Mouse (Mus musculus) heart, postnatal 0 days (tissue): Measurements from ENCODE around the gene Fam221b. TPM values are rescaled to one million over a fixed set of nuclear protein-coding genes. Genes with fewer than 3 reads are reported as not detected.

ENCODE experiments used
- ATAC-seq: fragments of 200-750 bp; cut with Nextera tagmentation; 2 replicates; pipeline ENCODE4 v1.8.0; 2017; ENCODE audit warnings: low read depth, moderate number of reproducible peaks, moderate library complexity; ENCODE audit not compliant: insufficient read depth
- DNase-seq: peaks from one replicate; pipeline ENCODE4 v3.0.0-alpha.2; 2016; ENCODE audit warnings: low spot score
- H3K27ac ChIP-seq: fragments of 300-500 bp; sonication (generic); 2 replicates; pipeline ENCODE4 v1.5.1; 2014; ENCODE audit warnings: low read depth, mild to moderate bottlenecking
- H3K27me3 ChIP-seq: fragments of 300-500 bp; sonication (generic); 2 replicates; pipeline ENCODE4 v1.6.1; 2014; ENCODE audit warnings: low read length, mixed read lengths; ENCODE audit not compliant: control insufficient read depth, insufficient read depth
- H3K36me3 ChIP-seq: fragments of 300-500 bp; sonication (generic); replicated peaks from 2 replicates; pipeline ENCODE4 v1.6.1; 2014; ENCODE audit warnings: low read length, mixed read lengths; ENCODE audit not compliant: control insufficient read depth, insufficient read depth
- H3K4me1 ChIP-seq: fragments of 300-500 bp; sonication (generic); 2 replicates; pipeline ENCODE4 v1.6.1; 2014; ENCODE audit warnings: antibody characterized with exemption; ENCODE audit not compliant: control insufficient read depth, insufficient read depth
- H3K4me2 ChIP-seq: fragments of 300-500 bp; sonication (generic); 2 replicates; pipeline ENCODE4 v1.6.1; 2014; ENCODE audit warnings: low read depth, mild to moderate bottlenecking, low read length, moderate library complexity
- H3K4me3 ChIP-seq: fragments of 300-500 bp; sonication (generic); 2 replicates; pipeline ENCODE4 v1.5.1; 2014; ENCODE audit warnings: low read depth, low read length
- H3K9ac ChIP-seq: fragments of 300-500 bp; sonication (generic); replicated peaks from 2 replicates; pipeline ENCODE4 v1.6.1; 2014; ENCODE audit warnings: low read depth, low read length, mixed read lengths
- H3K9me3 ChIP-seq: fragments of 300-500 bp; sonication (generic); replicated peaks from 2 replicates; pipeline ENCODE4 v1.6.1; 2016; ENCODE audit warnings: low read length; ENCODE audit not compliant: control insufficient read depth
- CTCF ChIP-seq: IDR thresholded peaks from 2 replicates; pipeline ENCODE4 v1.5.1; 2016; ENCODE audit warnings: antibody characterized with exemption, control low read depth, low read depth
- EP300 ChIP-seq: IDR thresholded peaks from 2 replicates; pipeline ENCODE4 v1.6.1; 2016; ENCODE audit warnings: antibody characterized with exemption, low read depth
- WGBS: fragments of 180-500 bp; shearing (Covaris S2); extraction: QIAGEN DNeasy Blood & Tissue Kit; methylation state at CpG from one replicate; pipeline ENCODE4 v1.1.7; 2014; 5-methylcytosine and 5-hydroxymethylcytosine counted together
- polyA plus RNA-seq: library from polyadenylated mRNA; unstranded; fragments of >200 nt; fragmentation: Nextera tagmentation; extraction: Ambion mirVana; gene quantifications from 2 replicates; pipeline ENCODE4 v1.2.1, GENCODE M21; 2015
- total RNA-seq: library from RNA; depleted of rRNA; stranded (reverse); fragments of >200 nt; gene quantifications from 2 replicates; pipeline ENCODE4 v1.2.3, GENCODE M21; 2014; ENCODE audit warnings: low replicate concordance

The Fam221b gene
- total and polyA plus RNA-seq, 2 experiments from 2014 or later, result 4.0 TPM; not detected in 1

DNA sequence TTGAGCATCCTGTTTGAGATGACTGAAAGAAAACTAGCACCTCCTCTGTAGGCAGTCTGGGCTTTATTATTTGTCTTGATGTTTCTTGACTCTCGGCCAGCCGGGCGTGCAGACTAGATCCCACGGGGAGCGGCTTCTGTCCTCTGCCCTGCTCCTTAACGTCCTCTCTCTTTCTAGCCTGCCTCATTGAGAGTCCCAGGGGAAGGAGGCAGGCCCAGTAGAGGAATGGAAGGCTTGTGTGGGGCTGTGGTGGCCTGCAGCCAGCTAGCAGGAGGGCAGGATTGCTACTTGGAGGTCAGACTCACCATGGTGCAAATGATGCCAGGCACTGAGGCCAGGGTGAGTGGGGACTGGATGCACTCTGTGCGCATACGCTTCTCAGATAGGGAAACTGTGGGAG lies 34.9 kb upstream of the Fam221b start:
- no peak overlapping the region for H3K27ac ChIP-seq
- no peaks in the 10 kb centered on the region for H3K27me3 ChIP-seq
- WGBS, result 72% methylated on average over 8 of the region's 8 CpGs
- H3K4me1 ChIP-seq, result no peaks in the 10 kb centered on the region
- H3K4me3 ChIP-seq, result no peak overlapping the region
- no peaks in the 10 kb centered on the region for H3K9me3 ChIP-seq
- H3K36me3 ChIP-seq, result no peaks in the 10 kb centered on the region
- ATAC-seq (no peak), DNase-seq (no peak)
- TF ChIP-seq EP300 (no peak), CTCF (no peak)
- H3K9ac ChIP-seq, result no peak overlapping the region
- H3K4me2 ChIP-seq, result no peak overlapping the region

- DNase-seq (no peak), ATAC-seq (no peak)
- TF ChIP-seq CTCF, result peak; percentile 13; the same call in 1 of the 2 replicates
- TF ChIP-seq EP300, result no peak
- Histone ChIP-seq H3K9me3 (no peaks in the 10 kb centered on the region), H3K27me3 (no peaks in the 10 kb centered on the region), H3K27ac (no peak overlapping the region), H3K4me3 (no peak overlapping the region), H3K4me2 (no peak overlapping the region), H3K4me1 (no peaks in the 10 kb centered on the region), H3K9ac (no peak overlapping the region), H3K36me3 (no peaks in the 10 kb centered on the region)
- WGBS, result 66% methylated on average over 6 of the region's 6 CpGs
These were observed 34.5 kb upstream of the Fam221b start for GRCm38 (mm10) chr4:43703439-43703838.

GRCm38 (mm10) chr4:43700707-43701106 lies 31.8 kb upstream of the Fam221b start, which contains the start of gene Olfr70:
Gene Olfr70, minus strand, starts transcription at chr4:43700807.
- H3K4me2 ChIP-seq, result no peak within 1 kb of the TSS
- H3K27ac ChIP-seq, result no peak within 1 kb of the TSS
- no peaks in the 10 kb centered on the region for H3K9me3 ChIP-seq
- 86% methylated on average over 6 of the region's 6 CpGs for WGBS
- no peaks in the 10 kb centered on the region for H3K36me3 ChIP-seq
- no peak for DNase-seq
- H3K4me1 ChIP-seq, result no peaks in the 10 kb centered on the region
- no peaks in the 10 kb centered on the region for H3K27me3 ChIP-seq
- TF ChIP-seq EP300, result no peak
- TF ChIP-seq CTCF, result no peak
- H3K9ac ChIP-seq, result no peak within 1 kb of the TSS
- no peak for ATAC-seq
- no peak within 1 kb of the TSS for H3K4me3 ChIP-seq

GRCm38 (mm10) chr4:43696561-43696960 lies 27.6 kb upstream of the Fam221b start:
- Histone ChIP-seq H3K4me1 (peaks cover 14% of the 10 kb centered on the region; the same call in 1 of the 2 replicates), H3K4me3 (no peak overlapping the region), H3K36me3 (no peaks in the 10 kb centered on the region), H3K4me2 (no peak overlapping the region), H3K9ac (no peak overlapping the region), H3K27ac (no peak overlapping the region), H3K9me3 (no peaks in the 10 kb centered on the region), H3K27me3 (no peaks in the 10 kb centered on the region)
- DNase-seq (no peak), ATAC-seq (peak; percentile 33; the same call in 1 of the 2 replicates)
- WGBS, result 76% methylated on average over 13 of the region's 13 CpGs
- no peak for TF ChIP-seq EP300
- no peak for TF ChIP-seq CTCF

GRCm38 (mm10) chr4:43695249-43695671 lies 26.3 kb upstream of the Fam221b start:
- DNase-seq (peak; percentile 40), ATAC-seq (peak; percentile 76)
- Histone ChIP-seq H3K4me3 (no peak overlapping the region), H3K9me3 (no peaks in the 10 kb centered on the region), H3K27me3 (no peaks in the 10 kb centered on the region), H3K4me1 (peaks cover 14% of the 10 kb centered on the region; the same call in 1 of the 2 replicates), H3K36me3 (0 out of 2 replicates have a peak, but pooled peaks cover 1% of the 10 kb centered on the region), H3K4me2 (no peak overlapping the region), H3K27ac (no peak overlapping the region), H3K9ac (no peak overlapping the region)
- no peak for TF ChIP-seq EP300
- TF ChIP-seq CTCF, result no peak
- WGBS, result 13% methylated on average over 9 of the region's 9 CpGs
